Mouse (Mus musculus): ENCODE measurements at regions not wholly inside any gene's neighbourhood (a gene's known extent, or its start where the extent isn't known, plus 50 kb on each side); places are given as distances from the start of the nearest gene placed in this dataset.

DNA sequence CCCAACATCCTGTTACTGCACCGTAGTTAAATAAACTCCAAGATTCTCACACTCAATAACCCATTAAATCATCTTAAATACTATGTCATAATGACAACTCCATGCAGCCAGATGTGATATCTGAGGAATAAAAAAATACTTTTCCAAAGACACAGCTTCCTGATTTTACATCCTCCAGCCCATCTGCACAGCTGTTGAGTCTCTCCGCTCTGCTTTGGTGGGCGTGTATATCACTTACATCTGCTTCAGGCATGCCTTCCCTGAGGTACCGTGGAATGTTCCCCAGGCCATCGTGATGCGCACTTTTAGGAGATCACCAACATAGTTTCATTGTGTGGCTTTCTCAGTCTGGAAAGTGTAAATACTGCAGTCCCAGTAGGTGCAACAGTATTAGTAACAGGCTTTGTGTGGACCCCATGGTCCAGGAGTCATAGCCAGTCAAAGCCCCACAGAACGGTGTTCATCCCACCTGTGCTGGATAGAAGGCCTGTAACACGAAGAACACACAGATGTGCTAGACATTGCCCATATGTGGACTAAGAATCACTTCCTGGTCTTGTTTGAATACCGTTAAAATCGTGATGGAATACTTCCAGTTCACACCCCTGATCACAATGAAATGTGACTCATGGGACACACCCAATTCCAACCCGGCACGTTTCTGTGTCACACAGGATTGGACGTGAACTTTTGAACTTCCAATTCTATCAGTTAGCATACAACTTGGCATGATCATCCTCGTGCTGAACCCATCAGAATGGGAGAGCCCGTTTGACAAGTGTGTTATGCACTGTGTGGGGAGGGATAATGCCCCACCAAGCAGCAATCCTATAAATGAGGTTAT is 66.0 kb upstream of the Arrdc4 start:
- no peak for TF ChIP-seq POLR2A (IDR thresholded peaks at IDR 0.05; ENCODE audit: low read depth, low read length)
- TF ChIP-seq CTCF (IDR thresholded peaks at IDR 0.05; ENCODE audit: extremely low read depth, insufficient read depth, insufficient read length, insufficient replicate concordance): no peak

Measured in spleen, adult 2 months (tissue).